Mouse (Mus musculus): ENCODE results near the gene Vtcn1.

Vtcn1 gene

DNA sequence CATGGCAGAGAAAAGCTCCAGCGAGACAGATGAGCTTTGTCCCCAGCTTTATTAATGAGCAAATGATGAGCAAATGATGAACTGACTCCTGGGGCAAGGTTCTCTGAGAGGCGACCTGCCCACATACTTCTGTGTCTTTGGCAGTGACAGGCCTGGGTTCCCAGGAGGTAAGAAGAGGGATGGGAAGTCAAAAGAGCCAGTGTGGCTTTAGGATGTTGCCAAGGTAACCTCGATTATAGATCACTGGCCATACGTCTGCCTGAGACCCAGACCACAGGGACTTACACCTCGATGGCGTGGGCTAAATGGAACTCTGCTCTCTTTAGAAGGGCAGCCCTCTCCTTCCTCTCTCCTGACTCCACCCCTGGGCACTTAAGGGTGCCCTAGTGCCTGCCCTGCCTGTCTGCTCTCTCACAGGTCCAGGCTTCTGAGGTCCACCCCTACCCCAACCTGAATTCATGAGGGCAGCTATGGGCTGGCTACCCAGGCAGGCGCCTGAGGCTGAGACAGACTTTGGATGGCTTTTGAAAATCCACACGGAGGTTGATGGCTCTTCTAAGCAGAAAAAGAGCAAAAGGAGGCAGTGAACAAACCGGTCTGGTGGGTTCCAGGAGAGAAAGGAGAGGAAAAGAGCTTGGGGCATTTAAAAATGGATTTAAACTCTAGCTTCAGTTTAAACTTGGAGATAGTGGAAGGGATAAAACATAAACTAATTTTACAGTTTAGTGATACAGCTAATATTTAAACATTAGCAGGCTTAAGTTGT is 31.0 kb downstream of the Vtcn1 start:
- DNase-seq (ENCODE audit: low read depth, low spot score): no peak

DNA sequence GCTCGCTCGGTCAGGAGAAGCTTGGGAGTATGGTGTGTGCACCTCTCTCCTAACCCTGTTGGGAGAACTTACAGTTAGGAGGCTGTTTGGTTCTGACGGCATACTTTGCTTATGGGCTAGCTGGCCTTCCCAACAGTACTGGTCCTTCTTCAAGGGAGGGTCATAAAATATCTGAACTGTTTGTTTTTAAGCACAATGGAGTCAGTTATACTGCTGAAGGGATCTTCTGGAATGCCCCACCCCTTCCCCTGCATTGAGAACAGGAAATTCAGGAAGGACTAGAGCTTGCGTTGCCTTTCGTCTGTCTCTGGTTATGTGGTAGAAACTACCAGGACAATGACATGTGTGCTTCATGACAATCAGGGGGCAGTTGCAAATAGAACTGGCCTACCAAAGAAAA is 31.9 kb downstream of the Vtcn1 start:
- no peak for DNase-seq (ENCODE audit: low read depth, low spot score)

DNA sequence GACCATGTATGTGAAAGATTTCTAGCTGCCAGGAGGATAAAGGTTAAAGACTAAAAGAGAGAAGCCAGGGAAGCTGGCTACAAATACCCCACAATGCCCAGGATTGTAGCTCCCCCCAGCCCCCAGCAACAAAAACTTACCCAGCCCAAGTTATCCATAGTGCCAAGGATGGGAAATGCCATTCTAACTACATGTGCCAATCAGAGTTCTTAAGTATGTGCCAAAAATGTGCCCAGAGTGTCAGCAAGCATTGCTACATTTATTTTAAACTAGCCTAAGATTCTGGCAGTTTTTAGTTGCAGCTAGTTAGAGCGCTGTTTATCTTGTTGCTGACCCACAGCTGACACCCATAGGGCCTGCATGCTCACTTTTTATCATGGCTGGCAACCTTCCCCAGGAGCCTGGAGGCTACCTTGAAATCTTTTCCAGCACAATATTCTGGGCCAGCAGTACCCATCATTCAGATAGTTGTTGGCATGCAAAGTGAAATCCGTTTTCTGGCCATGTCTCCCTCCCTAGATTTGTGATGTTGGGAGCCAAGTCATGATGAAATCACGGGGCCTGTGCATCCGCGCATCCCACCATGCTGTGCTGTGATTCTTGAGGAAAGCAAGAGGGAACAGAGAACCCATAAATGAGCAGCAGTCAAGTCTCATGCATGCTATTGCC is 33.2 kb downstream of the Vtcn1 start:
- no peak for DNase-seq (ENCODE audit: low read depth, low spot score)

DNA sequence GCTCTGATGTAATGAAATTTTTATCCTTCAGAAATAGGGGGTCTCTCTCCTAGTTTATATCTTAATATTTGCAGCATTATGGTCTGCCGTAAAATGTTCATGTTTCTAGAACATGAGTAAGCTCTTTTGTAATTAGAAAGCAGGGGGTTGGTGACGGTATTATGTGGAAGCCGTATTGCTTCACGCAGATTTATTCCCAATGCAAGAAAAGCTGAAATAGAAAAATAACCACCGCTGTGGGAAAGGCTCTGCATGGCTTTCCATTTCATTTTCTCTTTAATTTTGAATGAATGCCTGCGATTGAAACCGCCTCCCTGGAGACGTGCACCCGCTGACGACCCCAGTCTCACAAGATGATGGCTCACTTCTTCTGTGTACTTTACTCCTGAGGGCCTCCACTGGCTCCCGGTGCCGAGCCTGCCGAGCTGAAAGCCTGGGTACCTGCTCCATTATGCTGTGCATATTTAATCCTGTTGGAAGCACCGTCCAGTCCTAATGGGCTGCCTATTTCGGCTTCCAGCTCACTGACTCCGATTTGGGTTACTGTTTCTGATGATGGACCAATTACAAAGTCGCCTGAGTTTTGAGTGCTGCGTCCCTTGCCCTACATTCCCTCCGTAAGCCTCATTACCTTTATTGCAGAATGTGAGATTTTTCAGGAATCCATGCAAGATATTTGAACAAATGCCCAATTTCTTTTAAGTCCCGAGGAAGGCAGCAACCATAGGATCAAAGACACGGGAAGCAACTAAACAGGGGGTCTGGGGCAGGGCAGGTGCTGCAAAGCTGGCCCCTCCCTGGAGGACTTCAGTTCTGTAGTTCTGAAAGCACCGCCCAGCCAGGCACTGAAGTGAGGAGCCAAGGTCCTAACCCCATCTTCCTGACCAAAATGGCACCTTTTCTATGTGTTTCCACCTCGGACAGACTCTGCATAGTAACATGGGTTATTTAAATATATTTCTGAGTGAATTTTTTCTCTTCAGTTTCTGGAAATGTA is 36.3 kb downstream of the Vtcn1 start:
- no peak for DNase-seq (ENCODE audit: low read depth, low spot score)

DNA sequence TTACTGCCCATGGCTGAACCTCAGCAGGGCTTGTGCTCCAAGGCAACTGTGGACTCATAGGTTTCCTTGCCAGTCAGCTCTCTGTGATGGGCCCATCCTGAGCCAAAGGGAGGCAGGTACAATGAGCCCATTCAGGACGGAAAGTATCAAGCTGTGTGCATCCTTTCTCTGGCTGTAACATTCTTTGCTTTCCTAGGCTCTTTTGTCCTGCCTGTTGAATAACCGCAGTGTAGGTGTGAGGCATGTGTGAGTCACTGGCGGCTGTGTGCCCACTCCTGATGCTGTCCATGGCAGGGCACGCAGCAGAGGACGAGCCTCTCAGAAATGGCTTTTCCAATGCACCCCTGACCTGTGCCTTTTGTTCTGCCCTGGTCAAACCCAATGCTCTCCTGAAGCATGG is 41.7 kb downstream of the Vtcn1 start:
- DNase-seq (ENCODE audit: low read depth, low spot score): peak; percentile 46

DNA sequence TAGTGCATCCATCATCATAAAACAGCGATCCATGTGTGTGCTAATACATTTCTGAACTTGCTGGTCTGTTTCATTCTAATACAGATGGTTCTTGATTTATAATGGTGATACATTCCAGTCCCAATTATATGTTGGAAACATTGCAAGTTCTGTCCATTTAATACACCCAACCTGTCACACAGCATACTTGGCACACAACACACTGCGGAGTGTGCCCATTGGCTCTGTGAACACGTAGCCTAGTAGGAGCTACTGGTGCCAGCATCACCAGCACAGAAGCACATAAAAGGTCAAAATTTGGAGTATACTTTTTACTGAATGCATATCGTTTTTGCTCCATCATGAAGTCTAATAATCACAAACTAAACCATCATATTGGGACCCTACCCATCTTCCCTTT is 51.8 kb downstream of the Vtcn1 start:
- DNase-seq (ENCODE audit: low read depth, low spot score): no peak

DNA sequence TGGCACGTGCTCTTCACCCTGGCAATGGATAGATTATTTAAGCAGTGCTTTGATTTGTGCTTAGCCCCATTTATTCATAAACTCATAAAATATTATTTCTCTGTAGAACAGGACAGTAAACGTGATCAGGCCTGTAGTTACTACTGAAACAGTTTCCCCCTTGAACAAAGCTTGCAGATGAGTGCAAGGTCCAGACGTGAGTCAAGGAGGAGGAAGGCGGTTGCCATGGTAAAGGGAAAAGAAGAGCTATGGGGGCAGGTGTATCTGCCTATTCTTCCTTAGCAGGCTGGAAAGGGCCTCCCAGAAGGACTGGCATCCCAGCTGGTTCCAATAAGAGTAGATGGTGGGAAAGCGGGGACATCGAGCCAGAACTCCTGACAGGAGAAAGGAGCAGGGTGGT is 56.1 kb downstream of the Vtcn1 start:
- DNase-seq (ENCODE audit: low read depth, low spot score): no peak

DNA sequence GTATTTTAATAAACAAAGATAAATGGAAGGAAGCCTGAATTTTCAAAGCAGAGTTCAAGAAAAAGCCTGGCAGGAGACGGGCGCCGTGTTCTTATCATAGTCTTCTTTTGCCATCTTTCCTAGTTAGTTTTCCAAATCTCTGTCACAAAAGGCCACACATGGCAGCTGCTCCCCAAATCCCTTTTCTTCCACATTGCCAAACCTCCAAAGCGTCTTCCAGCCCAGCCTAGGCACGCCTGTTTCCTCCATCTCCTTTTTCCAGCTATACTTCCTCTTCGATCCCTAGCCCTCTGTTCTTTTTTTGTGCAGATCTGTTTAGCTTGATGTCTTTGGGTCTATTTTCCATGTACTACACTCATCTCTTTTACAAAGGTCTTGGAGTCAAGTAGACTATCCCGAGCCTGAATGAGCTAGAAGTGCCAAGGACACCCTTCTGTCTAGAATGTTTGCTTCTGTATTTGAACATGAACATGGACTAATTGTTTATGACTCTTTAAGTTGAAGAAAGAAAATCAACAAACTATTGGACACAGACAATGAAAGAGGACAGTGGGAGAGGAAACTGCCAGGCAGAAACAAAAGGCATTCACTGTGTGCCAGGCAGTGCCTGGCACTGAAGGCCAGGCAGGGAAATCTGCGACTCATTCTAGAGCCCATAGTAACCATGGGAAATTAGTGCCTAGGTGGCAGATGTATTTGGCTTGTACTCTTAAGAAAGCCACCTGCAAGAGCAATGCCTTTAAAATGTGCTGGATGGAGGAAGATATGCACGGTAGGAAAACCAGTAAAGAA is 56.8 kb downstream of the Vtcn1 start:
- no peak for DNase-seq (ENCODE audit: low read depth, low spot score)

DNA sequence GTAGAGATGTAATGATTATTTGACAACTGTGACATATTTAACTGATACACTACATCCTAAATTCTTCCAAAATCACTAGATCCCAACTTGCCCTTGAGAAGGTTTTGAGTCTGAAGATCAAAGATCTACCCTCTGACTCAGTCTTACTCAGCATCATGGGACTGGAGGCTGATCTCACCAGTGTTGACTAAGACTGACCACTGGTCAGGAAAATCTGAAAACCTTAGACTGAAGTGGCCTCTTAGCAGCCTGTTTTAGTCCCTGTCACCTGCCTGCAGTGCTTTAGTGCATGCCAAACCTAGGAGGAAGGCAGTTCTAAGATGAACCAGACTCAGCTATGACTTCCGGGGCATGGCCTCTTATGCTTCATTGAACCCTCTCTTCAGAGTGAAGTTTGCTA is 64.0 kb downstream of the Vtcn1 start:
- no peak for DNase-seq (ENCODE audit: low read depth, low spot score)

DNA sequence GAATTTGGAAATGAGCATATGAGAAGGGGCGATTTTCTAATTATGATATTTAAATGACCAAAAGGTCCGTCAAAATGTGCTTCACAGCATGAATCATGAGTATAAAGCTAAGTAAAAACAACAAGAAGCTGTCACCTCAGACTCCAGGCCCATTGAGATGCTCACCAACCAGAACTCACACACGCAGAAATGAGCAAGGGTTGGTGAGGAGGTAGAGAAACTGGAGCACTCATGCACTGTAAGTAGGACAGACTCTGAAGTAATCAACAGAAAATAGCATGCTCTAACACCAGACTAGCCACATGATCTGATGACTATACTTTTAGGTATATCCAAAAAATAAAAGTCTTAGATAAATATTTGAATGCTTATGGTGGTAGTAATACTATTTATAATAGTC is 65.1 kb downstream of the Vtcn1 start:
- DNase-seq (ENCODE audit: low read depth, low spot score): no peak

DNA sequence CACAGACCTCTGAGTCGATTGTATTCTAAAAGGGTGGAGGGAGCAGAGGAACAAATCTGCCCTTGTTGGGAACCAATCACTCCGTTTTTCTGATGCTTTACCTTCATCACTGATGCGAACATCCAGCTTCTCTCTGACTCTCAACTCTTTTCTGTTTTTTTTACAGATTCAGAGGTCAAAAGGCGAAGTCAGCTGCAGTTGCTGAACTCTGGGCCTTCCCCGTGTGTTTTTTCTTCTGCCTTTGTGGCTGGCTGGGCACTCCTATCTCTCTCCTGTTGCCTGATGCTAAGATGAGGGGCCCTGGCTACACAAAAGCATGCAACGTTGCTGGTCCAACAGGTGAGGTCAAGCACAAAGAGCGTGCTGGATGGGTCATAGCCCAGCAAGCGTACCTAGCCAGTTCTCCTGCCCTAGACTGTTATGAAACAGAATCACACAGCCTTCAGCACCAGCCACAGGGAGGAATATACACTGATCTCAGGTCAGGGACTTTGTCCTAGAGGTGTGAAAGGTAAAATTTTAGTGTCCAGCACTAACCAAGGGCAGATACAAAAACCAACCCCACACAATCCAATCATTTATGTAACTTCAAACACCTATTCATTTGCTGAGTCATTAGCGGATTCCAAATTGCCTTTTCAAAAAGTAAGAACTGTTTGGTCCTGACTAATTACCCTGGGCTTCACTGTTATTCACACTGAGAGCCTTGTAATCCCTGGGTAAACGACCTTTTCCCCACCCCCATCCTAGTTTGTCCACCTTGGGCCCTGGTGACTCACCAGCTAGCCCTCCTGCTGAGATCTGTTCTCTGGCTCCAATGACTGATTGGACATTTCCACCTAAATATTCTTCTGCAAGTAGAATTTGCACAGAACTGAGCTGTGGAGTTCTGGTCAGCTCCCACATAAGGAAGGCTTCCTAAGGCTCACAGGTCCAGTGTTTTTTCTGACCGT is 67.4 kb downstream of the Vtcn1 start:
- no peak for DNase-seq (ENCODE audit: low read depth, low spot score)

DNA sequence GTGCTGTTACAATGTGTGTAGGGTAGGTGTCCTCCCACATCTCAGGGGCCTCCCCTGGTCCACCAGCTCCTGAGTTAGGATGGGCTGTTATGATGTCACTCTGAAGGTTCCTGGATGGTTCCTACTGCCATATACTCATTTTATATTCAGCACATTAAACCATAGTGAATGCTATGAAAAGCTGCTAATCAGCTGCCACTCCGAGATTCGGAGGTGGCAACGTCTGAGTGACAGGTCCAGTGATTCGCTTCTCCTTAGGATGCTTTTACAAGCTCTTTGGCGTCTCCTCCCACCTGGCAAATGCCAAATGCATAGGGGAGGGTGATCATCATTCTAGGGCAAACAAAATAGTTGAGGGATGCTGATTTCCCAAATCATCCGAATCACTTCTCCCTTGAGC is 70.2 kb downstream of the Vtcn1 start:
- no peak for DNase-seq (ENCODE audit: low read depth, low spot score)

DNA sequence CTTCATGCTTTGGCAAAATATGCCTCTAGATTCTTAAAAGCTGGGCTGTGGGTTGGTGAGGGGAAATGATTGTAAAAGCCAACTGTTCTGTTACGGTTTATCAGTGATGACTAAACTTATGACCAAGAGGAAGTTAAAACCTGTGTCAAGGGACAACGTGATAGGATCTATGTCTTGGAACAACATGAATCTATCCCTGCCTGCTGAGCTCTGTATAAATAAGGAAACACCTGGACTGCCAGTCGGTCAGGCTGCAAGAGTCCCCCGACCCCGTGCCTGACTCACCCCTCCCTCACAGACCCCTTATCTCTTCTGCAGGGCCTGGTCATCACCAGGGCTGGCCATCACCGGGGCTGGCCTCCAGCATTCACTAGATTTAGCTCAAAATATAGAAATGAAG is 80.9 kb downstream of the Vtcn1 start:
- no peak for DNase-seq (ENCODE audit: low read depth, low spot score)

DNA sequence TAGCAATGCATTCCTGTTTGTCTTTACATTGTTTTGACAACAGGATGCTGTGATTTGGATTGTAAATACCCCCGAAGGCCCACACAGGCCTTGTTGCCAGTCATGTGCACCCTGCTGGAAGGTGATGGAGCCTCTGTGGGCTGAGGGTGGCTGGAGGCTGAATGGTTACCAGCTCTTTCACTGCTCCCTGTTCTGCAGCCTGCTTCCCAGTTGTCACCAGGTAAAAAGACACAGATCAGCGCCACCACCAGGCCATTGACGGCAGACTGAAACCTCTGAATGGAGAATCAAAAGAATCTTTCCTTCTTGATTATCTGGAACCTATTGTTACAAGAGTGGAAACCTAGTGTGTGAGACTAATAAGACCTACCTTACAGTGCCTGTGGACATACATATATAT is 81.7 kb downstream of the Vtcn1 start:
- DNase-seq (ENCODE audit: low read depth, low spot score): peak; percentile 44

DNA sequence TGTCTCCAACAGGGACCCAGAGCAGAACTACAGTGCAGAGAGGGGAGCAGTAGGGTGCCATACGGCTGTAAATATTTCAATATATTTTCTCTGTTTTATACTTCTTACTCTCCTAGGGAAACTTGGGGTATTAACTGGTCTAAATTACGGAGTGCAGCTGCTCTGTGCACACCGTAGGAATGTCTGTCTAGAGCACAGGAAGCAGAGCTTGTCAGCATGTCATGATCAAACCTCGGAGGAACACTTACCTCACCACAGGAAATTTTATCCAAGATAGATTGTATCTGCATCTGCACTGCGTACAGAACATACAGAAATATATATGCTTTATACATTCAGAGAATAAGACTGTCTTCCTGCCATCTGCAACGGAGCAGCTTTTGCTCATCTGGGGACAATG is 83.3 kb downstream of the Vtcn1 start:
- no peak for DNase-seq (ENCODE audit: low read depth, low spot score)

DNA sequence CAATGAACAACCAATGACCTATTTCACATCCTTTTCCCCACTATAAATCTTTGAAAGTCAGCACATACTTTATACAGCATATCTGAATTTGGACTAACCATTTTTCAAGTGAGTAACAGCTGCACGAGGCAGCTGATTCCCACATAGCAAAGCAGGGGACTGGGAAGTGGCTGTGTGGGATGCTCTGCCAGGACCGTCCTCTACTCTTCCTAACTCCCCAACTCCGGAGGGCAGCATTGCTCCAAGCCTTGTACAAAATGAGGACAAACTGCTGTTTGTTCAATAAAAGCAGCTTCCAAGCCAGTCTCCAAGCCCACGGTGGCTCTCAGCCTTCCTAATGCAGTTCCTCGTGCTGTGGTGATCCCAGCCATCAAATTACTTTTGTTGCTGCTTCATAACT is 85.4 kb downstream of the Vtcn1 start:
- no peak for DNase-seq (ENCODE audit: low read depth, low spot score)

DNA sequence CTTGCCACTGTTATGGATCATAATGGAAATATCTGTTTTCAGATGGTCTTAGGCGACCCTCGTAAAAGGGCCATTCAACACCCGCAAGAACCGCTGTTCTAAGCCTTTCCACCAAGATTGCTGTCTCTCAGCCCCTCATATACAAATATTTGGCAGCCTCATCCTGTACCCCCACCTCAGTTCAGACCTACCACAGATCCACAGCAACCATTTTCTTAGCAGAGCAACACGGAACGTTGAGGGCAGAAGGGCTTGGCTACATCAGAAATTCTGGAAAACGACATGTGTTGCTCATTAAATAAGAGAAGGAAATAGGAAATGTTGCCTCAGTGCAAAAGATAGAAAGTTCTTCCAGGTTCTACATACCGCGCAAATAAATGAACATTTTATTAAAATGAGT is 85.8 kb downstream of the Vtcn1 start:
- DNase-seq (ENCODE audit: low read depth, low spot score): no peak

DNA sequence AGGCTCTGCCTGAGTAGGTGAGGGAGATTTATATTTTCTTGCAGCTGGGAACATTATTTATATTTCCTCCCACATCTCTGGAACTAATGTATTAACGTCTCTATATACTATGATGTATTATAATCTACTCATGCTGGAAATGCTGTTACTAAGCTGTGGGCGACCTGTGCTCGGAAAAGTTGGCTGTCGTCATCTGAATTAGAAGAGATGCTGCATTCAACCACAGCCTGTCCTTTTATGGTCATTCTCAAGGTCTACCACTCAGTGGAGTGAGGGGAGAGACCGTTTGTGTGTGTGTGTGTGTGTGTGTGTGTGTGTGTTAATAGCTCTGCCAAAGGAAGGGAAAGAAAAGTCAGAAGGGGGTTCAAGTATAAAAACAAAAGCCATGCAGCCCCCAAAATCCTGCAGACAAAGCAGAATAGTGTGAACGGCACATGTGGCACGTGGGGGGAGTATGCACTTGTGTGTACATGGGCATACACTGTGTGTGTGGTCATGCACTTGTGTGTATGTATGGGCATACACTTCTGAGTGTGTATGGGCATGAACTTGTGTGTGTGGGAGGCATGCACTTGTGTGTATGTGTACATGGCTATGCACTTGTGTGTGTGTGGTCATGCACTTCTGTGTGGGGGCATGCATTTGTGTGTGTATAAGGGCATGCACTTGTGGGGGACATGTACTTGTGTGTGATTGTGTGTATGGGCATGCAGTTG is 86.4 kb downstream of the Vtcn1 start:
- no peak for DNase-seq (ENCODE audit: low read depth, low spot score)

DNA sequence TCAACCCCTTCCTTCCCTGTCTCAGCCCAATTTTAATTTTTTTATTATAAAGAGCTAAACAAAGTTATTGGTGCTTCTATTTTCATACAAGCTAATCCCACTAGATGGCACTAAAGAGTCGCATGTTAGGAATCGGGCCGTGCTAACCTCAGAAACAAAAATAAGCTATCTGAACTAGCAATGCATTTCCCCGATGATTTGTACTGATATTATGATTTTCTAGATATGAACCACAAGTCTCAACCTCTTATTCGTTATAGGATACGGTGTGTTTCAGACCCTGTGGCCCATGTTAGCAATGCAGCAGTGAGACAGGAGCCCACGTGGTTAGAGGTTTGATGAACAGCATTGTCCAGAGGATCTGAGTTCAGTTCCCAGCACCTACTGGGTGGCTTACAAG is 91.6 kb downstream of the Vtcn1 start:
- peak; percentile 55 for DNase-seq (ENCODE audit: low read depth, low spot score)
